Mouse (Mus musculus): ENCODE data around the gene Surf1.

DNA sequence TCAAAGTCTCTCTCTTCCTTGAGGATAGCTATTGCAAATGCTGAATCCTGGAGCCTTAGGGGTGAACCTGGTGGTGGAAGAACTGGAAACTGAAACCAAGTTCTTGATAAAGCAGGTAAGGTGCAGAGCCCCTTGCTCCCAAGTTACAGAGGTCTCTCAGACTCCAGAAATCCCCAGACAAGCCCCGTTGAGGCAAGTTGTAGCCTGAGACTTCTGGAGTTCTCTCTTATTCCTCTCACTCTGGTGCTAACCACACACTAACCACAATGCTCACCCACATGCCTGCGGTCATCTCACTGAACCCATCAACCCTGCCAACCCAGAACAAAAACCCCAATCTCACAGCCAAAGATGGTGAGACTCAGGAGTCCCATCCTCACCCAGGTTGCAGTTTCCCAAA is 19.0 kb upstream of the Surf1 start:
- TF ChIP-seq POLR2A (IDR thresholded peaks at IDR 0.05; ENCODE audit: borderline replicate concordance, extremely low read depth, insufficient read depth, insufficient read length, poor library complexity, severe bottlenecking) (no peak), CTCF (IDR thresholded peaks at IDR 0.05; ENCODE audit: borderline replicate concordance, extremely low read depth, insufficient read depth, insufficient read length) (no peak)

Data from brain, embryonic 14.5 days (tissue).